Mouse (Mus musculus): ENCODE measurements around the gene Irs4.

Irs4 gene

DNA sequence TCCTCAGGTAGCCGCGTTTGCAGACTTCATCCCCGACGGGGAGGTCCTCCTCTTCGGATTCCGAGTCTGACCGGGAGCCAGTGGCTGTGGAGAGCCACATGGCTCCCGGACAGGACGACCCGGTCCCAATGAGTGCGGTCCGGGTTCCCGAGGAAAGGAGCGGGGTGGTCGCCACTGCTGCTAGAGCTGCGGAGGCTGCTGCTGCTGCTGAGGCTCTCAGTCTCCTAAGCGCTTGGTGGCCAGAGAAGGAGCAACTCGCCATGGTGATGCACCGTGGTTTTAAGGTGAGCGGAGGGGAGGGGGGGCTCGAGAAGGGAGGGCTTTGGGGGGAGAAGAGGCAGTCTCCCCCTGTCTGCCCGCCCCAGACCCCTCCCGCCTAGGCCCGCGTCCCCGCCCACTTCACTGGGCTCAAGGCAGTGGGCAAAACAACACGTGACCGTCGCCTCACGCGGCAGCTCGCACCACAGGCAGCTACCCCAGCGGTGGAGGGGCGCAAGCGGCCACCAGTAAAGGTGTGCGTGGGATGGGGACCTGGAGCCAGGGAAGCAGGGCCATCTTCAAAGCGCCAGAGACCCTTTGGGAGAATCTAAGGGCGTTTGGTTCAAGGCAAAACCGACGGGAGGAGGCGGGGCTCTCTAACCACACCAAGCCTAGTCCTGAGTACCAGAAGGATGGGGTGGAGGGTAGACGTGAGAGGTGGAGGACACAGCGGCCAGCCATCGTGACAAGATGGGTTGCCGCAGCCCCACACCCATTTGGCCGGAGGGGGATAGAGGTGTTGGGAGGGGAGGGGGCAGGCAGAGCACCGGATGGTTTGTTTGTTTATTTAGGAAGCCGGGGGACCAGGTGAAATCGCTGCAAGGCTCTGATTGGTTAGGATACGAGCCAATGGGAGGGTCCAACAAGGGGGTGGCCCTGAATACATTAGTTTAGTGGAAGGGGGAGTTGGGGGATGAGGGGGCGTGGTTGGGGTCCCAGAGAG lies at the start of gene Irs4:
TSS of gene Irs4 (minus strand) at position 327 of the 982 bp plus-strand sequence.
- DNase-seq (ENCODE audit: low spot score in 2 of 2) = no peak

GRCm38 (mm10) chrX:141750360-141750759 lies 25.3 kb upstream of the Irs4 start:
- no peak for DNase-seq (ENCODE audit: low spot score in 2 of 2)

DNA sequence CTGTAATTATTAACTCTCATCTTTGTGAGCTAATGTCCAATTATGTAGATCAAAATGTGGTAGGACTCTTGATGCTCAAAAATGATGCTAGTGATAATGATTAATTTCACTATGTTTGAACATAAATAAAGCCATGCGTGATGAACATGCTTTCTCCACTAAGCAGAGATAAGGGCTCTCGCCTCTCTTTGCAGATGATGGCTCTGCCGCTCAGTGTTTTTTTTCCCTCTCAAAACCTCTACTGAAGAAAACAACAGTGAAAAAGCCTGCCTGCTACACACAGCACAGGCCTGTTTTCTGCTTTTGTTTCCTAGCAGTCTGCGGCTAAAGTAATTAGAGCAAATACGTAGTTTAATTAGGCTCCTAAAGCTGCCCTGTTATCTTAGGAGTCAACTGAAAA lies 4.5 kb upstream of the Irs4 start:
- no peak for DNase-seq (ENCODE audit: low spot score in 2 of 2)

DNA sequence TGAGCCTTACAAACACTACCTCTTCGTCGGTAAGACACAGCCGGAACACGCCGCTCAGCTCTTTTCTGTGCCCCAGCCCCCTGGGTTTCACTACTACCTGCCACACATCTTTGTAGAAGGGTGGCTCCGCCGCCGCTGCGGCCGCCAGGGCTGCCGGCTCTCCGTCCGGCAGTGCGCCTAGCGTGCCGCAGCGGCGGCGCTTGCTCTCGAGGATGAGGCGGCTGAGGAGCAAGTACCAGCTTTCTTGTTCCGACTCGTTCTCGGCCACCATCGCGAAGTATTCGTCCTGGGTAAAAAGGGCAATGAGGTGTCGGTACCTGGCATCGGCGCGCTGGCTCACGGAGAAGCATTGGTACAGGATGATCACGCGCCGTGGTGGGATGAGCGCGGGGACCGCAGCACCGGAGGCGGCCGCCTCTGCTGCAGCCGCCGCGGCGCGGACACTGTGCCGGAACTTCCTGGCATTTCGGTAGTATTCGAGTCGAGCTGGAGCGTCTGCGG lies 622 bp downstream of the Irs4 start:
- DNase-seq (ENCODE audit: low spot score in 2 of 2) = no peak

GRCm38 (mm10) chrX:141723936-141724335 lies 1.1 kb downstream of the Irs4 start:
- DNase-seq (ENCODE audit: low spot score in 2 of 2) = no peak

DNA sequence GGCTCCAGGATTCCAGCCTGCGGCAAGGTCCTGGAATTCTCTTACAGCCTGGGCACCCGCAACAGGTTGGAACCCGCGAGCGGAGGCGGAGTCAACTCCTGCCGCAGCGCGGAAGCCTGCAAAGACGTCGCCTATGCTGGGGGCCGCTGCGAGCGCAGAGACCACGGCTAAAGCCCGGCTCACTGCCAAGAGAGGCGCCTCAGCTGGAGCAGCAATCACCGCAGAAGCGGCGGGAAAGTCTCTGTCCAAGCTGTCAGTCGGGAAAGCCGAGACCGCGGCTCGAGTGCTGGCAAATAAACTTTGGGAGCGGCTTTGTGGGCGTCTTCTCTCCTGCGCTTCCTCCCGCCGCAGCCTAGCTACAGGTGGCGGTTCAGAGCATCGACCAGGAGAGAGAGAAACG lies 3.3 kb downstream of the Irs4 start:
- DNase-seq (ENCODE audit: low spot score in 2 of 2) = no peak
